Mouse (Mus musculus) E14TG2a.4 (cell line): ENCODE measurements around the gene Med12l.

Source experiments
- CTCF ChIP-seq: conservative IDR thresholded peaks from 2 replicates; pipeline ENCODE4 v1.5.1; 2014; ENCODE audit warnings: low read length
- NANOG ChIP-seq: IDR thresholded peaks from 2 replicates; pipeline ENCODE4 v1.6.1; 2014; ENCODE audit warnings: borderline replicate concordance, low read length, mixed read lengths
- POU5F1 ChIP-seq: IDR thresholded peaks from 2 replicates; pipeline ENCODE4 v1.6.1; 2014; ENCODE audit warnings: low read length, borderline replicate concordance

- TF ChIP-seq CTCF, result no peak
- no peak for TF ChIP-seq NANOG
- no peak for TF ChIP-seq POU5F1
Observed at GRCm38 (mm10) chr3:59296563-59297130, 291.0 kb downstream of the Med12l start.
